Mouse (Mus musculus): Measurements from ENCODE around the gene Slc36a1. TPM values are rescaled to one million over a fixed set of nuclear protein-coding genes. Genes with fewer than 3 reads are reported as not detected.
A peak's percentile ranks its signal among the peaks of the same experiment; 100 is the strongest.

The Slc36a1 gene
- total and polyA plus RNA-seq, 2 experiments from 2014 or later, result 2.5 to 31.8 TPM

DNA sequence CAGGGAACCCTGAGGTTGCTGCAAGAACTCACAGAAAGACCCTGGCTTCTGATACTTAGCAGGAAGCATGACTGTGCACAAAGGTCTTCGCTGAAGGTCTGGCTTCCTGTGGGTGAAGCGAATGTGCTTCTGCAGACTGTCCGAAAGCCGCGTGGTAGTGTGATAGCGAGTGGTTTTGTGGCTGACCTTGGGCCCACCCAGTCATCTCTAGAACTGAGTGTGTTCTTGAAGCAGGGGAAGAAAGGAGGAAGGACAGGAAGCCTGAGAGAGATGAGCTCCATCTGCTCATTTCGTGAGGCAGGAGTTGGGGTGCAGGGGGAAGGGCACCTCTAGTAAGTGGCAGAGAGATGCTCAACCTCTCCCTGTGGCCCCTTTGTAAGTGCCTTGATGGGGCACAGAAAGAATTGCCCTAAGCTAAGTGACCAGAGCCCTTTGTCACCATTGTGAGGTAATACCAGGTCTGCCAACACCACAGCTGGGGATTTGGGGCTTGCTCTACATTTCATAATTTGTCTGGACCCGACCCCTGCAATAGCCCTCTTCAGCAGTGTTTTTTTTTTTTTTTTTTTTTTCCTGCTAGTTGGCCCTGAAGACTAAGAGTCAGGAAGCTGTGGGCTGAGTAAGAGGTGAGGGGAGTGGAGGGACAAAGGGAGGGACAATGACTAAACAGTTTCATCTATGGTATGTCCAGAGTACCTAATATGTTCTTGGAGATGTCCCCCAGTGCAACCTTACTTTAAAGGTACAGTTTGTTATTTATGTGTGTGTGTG lies 6.2 kb upstream of the Slc36a1 start:
- no peaks in the 10 kb centered on the region for H3K27me3 ChIP-seq (ENCODE audit: insufficient read depth, low read length)
- no peak overlapping the region for H3K9ac ChIP-seq (replicated peaks; ENCODE audit: low read length, poor library complexity, severe bottlenecking)
- no peak overlapping the region for H3K27ac ChIP-seq (ENCODE audit: low read depth, low read length)
- no peaks in the 10 kb centered on the region for H3K4me1 ChIP-seq (ENCODE audit: insufficient read depth, low read length)
- H3K36me3 ChIP-seq (ENCODE audit: insufficient read depth, low read length), result no peaks in the 10 kb centered on the region
- WGBS, result 81% methylated on average over 8 of the region's 8 CpGs
- DNase-seq (ENCODE audit: low spot score) (no peak), ATAC-seq (ENCODE audit: low FRiP score) (no peak)
- H3K9me3 ChIP-seq (ENCODE audit: low read length), result no peaks in the 10 kb centered on the region
- no peak overlapping the region for H3K4me2 ChIP-seq (ENCODE audit: low read depth, low read length, poor library complexity, severe bottlenecking)
- no peak overlapping the region for H3K4me3 ChIP-seq (ENCODE audit: low read depth, low read length)
- TF ChIP-seq CTCF (IDR thresholded peaks at IDR 0.05), result no peak

DNA sequence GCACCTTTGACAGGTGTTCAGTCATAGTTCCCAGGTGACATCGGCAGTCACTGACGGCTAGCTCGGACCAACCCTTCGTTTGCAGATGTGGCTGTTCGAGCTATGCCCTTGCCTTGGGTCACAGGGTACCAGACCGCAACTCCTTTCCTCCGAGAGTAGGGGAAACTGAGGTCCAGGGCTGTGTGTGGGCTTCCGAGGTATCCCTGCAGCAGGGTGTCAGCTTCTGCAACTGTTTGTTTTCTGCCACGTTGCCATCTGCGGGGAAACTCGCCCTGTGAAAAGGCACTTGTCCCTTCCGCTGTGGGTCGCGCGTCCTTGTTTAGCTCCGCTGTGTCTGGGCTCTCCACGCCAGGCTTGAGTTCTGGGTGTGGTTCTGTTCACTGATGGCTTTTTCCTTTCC lies 452 bp downstream of the Slc36a1 start:
- ATAC-seq (ENCODE audit: low FRiP score), result peak; percentile 74
- Histone ChIP-seq H3K27ac (ENCODE audit: low read depth, low read length) (peak overlapping the region; percentile 47; the same call in 1 of the 2 replicates), H3K27me3 (ENCODE audit: insufficient read depth, low read length) (no peaks in the 10 kb centered on the region), H3K36me3 (ENCODE audit: insufficient read depth, low read length) (no peaks in the 10 kb centered on the region), H3K4me3 (ENCODE audit: low read depth, low read length) (peak overlapping the region; percentile 76), H3K4me2 (ENCODE audit: low read depth, low read length, poor library complexity, severe bottlenecking) (peak overlapping the region; percentile 95), H3K4me1 (ENCODE audit: insufficient read depth, low read length) (no peaks in the 10 kb centered on the region), H3K9me3 (ENCODE audit: low read length) (no peaks in the 10 kb centered on the region), H3K9ac (replicated peaks; ENCODE audit: low read length, poor library complexity, severe bottlenecking) (peak overlapping the region; percentile 71)
- DNase-seq (ENCODE audit: low spot score), result peak; percentile 19
- under 1% methylated on average over 17 of the region's 17 CpGs for WGBS
- TF ChIP-seq CTCF (IDR thresholded peaks at IDR 0.05), result no peak

DNA sequence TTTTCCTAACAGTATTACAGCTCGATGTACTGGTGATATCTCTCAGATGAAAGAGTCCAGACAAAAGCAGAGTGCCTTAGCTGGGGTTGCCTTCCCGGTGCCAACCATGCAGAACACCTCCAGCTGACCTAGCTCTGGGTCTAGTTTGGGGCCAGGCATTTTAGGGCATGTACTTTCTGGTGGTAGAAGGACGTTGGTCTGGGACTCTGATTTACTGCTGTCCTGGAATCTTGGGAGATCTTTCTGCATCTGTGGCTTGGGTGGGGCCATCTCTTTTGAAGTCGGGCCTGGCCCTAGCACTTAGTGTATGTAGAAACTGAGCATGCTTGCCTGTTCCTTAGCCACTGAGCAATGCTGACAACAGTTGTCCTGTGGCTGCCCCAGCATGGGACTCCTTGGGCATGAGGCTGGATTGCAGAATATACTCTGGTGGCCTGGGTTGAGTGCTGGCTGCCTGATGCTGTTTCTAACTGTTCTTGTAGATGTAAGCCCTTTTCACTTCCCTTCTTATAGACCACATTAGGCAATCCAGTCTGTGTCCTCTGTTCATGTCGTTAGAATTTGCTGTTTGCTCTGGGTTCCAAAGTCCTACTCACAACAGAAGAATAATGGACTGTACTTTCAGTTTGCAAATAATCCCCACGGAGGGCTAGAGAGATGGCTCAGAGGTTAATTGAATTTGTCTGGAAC lies 4.0 kb downstream of the Slc36a1 start:
- H3K4me2 ChIP-seq (ENCODE audit: low read depth, low read length, poor library complexity, severe bottlenecking), result no peak overlapping the region
- ATAC-seq (ENCODE audit: low FRiP score), result no peak
- H3K9me3 ChIP-seq (ENCODE audit: low read length), result no peaks in the 10 kb centered on the region
- H3K27me3 ChIP-seq (ENCODE audit: insufficient read depth, low read length), result no peaks in the 10 kb centered on the region
- H3K9ac ChIP-seq (replicated peaks; ENCODE audit: low read length, poor library complexity, severe bottlenecking), result no peak overlapping the region
- 61% methylated on average over 6 of the region's 6 CpGs for WGBS
- TF ChIP-seq CTCF (IDR thresholded peaks at IDR 0.05), result no peak
- H3K36me3 ChIP-seq (ENCODE audit: insufficient read depth, low read length), result no peaks in the 10 kb centered on the region
- no peak overlapping the region for H3K27ac ChIP-seq (ENCODE audit: low read depth, low read length)
- no peak for DNase-seq (ENCODE audit: low spot score)
- no peaks in the 10 kb centered on the region for H3K4me1 ChIP-seq (ENCODE audit: insufficient read depth, low read length)
- H3K4me3 ChIP-seq (ENCODE audit: low read depth, low read length), result no peak overlapping the region

DNA sequence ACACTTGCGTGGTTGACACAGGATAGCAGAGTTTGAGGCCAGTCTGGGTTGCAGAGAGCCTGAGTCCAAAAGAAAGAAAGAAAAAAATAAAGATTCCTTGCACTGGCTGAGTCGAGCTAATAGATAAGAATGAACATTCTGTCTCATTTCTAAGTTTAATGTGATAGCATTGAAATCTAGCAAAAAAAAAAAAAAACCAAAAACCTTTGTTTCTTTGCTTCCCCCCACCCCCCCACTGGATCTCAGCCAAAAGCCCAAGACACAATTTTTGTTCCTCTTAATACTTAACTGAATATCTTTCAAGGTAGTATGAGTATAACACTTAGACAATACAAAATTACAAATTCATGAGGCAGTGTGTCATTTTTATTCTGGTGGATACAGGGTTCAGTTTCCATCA lies 4.9 kb downstream of the Slc36a1 start:
- no peaks in the 10 kb centered on the region for H3K4me1 ChIP-seq (ENCODE audit: insufficient read depth, low read length)
- no peak overlapping the region for H3K27ac ChIP-seq (ENCODE audit: low read depth, low read length)
- H3K9me3 ChIP-seq (ENCODE audit: low read length), result no peaks in the 10 kb centered on the region
- H3K4me3 ChIP-seq (ENCODE audit: low read depth, low read length), result no peak overlapping the region
- no peak overlapping the region for H3K9ac ChIP-seq (replicated peaks; ENCODE audit: low read length, poor library complexity, severe bottlenecking)
- WGBS, result 78% methylated on average over 2 of the region's 2 CpGs
- ATAC-seq (ENCODE audit: low FRiP score) (no peak), DNase-seq (ENCODE audit: low spot score) (no peak)
- peaks cover under 1% of the 10 kb centered on the region; the same call in 1 of the 2 replicates for H3K36me3 ChIP-seq (ENCODE audit: insufficient read depth, low read length)
- TF ChIP-seq CTCF (IDR thresholded peaks at IDR 0.05), result no peak
- no peaks in the 10 kb centered on the region for H3K27me3 ChIP-seq (ENCODE audit: insufficient read depth, low read length)
- H3K4me2 ChIP-seq (ENCODE audit: low read depth, low read length, poor library complexity, severe bottlenecking), result no peak overlapping the region

DNA sequence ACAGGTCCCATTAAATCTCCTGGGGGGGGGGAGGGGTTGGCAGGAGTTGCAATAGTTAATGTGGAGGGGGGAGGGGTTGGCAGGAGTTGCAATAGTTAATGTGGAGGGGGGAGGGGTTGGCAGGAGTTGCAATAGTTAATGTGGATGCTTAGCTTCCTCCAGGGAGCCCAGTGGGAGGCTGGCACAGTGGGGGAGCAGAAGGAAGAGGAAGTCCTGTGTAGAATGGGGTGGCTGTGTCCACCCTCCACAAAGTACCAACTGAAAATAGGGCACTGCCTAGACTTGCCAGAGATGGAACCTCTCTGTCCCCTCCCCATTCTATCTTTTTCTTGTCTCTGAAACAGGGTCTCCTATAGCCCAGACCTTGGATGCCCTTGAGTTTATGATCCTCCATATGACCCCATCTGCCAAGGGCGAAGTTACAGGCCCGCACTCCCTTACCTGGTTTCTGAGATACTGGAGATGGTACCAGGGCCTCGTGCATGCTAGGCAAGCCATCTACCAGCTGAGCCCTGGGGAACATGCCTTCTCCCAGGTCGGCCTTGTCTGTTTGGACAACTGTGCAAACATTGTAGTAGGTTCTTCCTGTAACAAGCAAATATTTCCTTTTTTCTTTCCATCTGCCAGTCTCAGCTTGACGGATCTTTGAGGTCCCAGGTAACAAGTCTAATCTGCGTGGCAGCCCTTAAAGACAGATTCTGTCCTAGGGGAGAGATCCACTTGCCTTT lies 5.6 kb downstream of the Slc36a1 start:
- H3K4me3 ChIP-seq (ENCODE audit: low read depth, low read length), result no peak overlapping the region
- no peak for ATAC-seq (ENCODE audit: low FRiP score)
- H3K9me3 ChIP-seq (ENCODE audit: low read length), result no peaks in the 10 kb centered on the region
- no peaks in the 10 kb centered on the region for H3K4me1 ChIP-seq (ENCODE audit: insufficient read depth, low read length)
- WGBS, result 91% methylated on average over 6 of the region's 6 CpGs
- H3K9ac ChIP-seq (replicated peaks; ENCODE audit: low read length, poor library complexity, severe bottlenecking), result no peak overlapping the region
- no peak for DNase-seq (ENCODE audit: low spot score)
- no peak overlapping the region for H3K27ac ChIP-seq (ENCODE audit: low read depth, low read length)
- no peaks in the 10 kb centered on the region for H3K27me3 ChIP-seq (ENCODE audit: insufficient read depth, low read length)
- no peak overlapping the region for H3K4me2 ChIP-seq (ENCODE audit: low read depth, low read length, poor library complexity, severe bottlenecking)
- no peak for TF ChIP-seq CTCF (IDR thresholded peaks at IDR 0.05)
- H3K36me3 ChIP-seq (ENCODE audit: insufficient read depth, low read length), result peaks cover 3% of the 10 kb centered on the region; the same call in 1 of the 2 replicates
